Mouse (Mus musculus) hematopoietic multipotent progenitor cell, adult 10-12 weeks (in vitro differentiated cells): ENCODE results near the gene Doc2g. TPM values are rescaled to one million over a fixed set of nuclear protein-coding genes. Genes with fewer than 3 reads are reported as not detected.

Experiments
- polyA plus RNA-seq: library from polyadenylated mRNA; stranded (reverse); fragments of >175 nt; gene quantifications from 2 replicates; pipeline ENCODE4 v1.2.3, GENCODE M21; 2012; ENCODE audit warnings: low replicate concordance

Gene Doc2g
- 8.9 and 23.7 TPM in 2 replicates for polyA plus RNA-seq

GRCm38 (mm10) chr19:4003112-4003511 lies at the start of gene Doc2g:
Doc2g (plus strand) TSS chr19:4003313.

GRCm38 (mm10) chr19:3958470-3958869 lies 44.6 kb upstream of the Doc2g start, which contains the start of gene Aldh3b3:
Aldh3b3 (plus strand) TSS chr19:3958645.

GRCm38 (mm10) chr19:3972229-3972628 lies 30.9 kb upstream of the Doc2g start, which contains the start of gene Aldh3b2:
Aldh3b2 (plus strand) TSS chr19:3972328.

GRCm38 (mm10) chr19:3986334-3986733 lies 16.8 kb upstream of the Doc2g start, which contains the start of gene Acy3:
Acy3 (plus strand) TSS chr19:3986570.

GRCm38 (mm10) chr19:3992416-3992815 lies 10.7 kb upstream of the Doc2g start, which contains the start of gene Tbx10:
Tbx10 (plus strand) TSS chr19:3992752.

GRCm38 (mm10) chr19:4000119-4000900 lies 2.8 kb upstream of the Doc2g start, which contains the start of the genes Nudt8 and Gm49405:
Nudt8 (plus strand) TSS chr19:4000580.
Gm49405 (plus strand) TSS chr19:4000626.

GRCm38 (mm10) chr19:4012432-4013022 lies 9.4 kb downstream of the Doc2g start, which contains the start of gene Ndufv1:
Ndufv1 (minus strand) TSS chr19:4012806.

GRCm38 (mm10) chr19:4037788-4038232 lies 34.7 kb downstream of the Doc2g start, which contains the start of gene Gstp1:
Gstp1 (minus strand) TSS chr19:4037985.

GRCm38 (mm10) chr19:4045966-4046865 lies 43.1 kb downstream of the Doc2g start, which contains the start of gene Gstp2:
Gstp2 (minus strand) TSS chr19:4046023.

Other genes starting within 250 kb of the Doc2g start
- gene Kmt5b, start 235.9 kb upstream of the Doc2g start, polyA plus RNA-seq, result 21.5 and 25.7 TPM in 2 replicates
- gene Chka, start 151.5 kb upstream of the Doc2g start, polyA plus RNA-seq, result 10.5 and 28.9 TPM in 2 replicates
- 168 and 319 TPM in 2 replicates for gene Tcirg1, start 96.2 kb upstream of the Doc2g start, polyA plus RNA-seq
- gene Ndufs8, start 90.5 kb upstream of the Doc2g start, polyA plus RNA-seq, result 14.4 and 178 TPM in 2 replicates
- gene Aldh3b1, start 73.5 kb upstream of the Doc2g start, polyA plus RNA-seq, result 12.9 and 17.0 TPM in 2 replicates
- 560 and 780 TPM in 2 replicates for gene Unc93b1, start 68.1 kb upstream of the Doc2g start, polyA plus RNA-seq
- 0.03 TPM in 1 of 2 replicates, not detected in the other for gene Aldh3b3, start 44.7 kb upstream of the Doc2g start, polyA plus RNA-seq
- gene Aldh3b2, start 31.0 kb upstream of the Doc2g start, polyA plus RNA-seq, result 0.14 and 1.1 TPM in 2 replicates
- 0.24 and 2.2 TPM in 2 replicates for gene Acy3, start 16.7 kb upstream of the Doc2g start, polyA plus RNA-seq
- not detected in 2 replicates for gene Tbx10, start 10.6 kb upstream of the Doc2g start, polyA plus RNA-seq
- 15.0 and 27.5 TPM in 2 replicates for gene Nudt8, start 2.7 kb upstream of the Doc2g start, polyA plus RNA-seq
- gene Gm49405, start 2.7 kb upstream of the Doc2g start, polyA plus RNA-seq, result 6.1 and 8.0 TPM in 2 replicates
- 57.0 and 132 TPM in 2 replicates for gene Ndufv1, start 9.5 kb downstream of the Doc2g start, polyA plus RNA-seq
- gene Gstp1, start 34.7 kb downstream of the Doc2g start, polyA plus RNA-seq, result 64.6 and 210 TPM in 2 replicates
- gene Gstp2, start 42.7 kb downstream of the Doc2g start, polyA plus RNA-seq, result 0.47 and 0.56 TPM in 2 replicates
- 8.4 and 10.8 TPM in 2 replicates for gene Gstp3, start 56.3 kb downstream of the Doc2g start, polyA plus RNA-seq
- gene Cabp2, start 78.3 kb downstream of the Doc2g start, polyA plus RNA-seq, result not detected in 2 replicates
- gene Cdk2ap2, start 93.9 kb downstream of the Doc2g start, polyA plus RNA-seq, result 251 and 401 TPM in 2 replicates
- 226 and 266 TPM in 2 replicates for gene Pitpnm1, start 96.7 kb downstream of the Doc2g start, polyA plus RNA-seq
- 166 and 283 TPM in 2 replicates for gene Aip, start 122.5 kb downstream of the Doc2g start, polyA plus RNA-seq
- 0.06 TPM in 1 of 2 replicates, not detected in the other for gene Gpr152, start 136.5 kb downstream of the Doc2g start, polyA plus RNA-seq
- gene Cabp4, start 140.7 kb downstream of the Doc2g start, polyA plus RNA-seq, result 2.9 and 3.2 TPM in 2 replicates
- 197 and 258 TPM in 2 replicates for gene Coro1b, start 145.3 kb downstream of the Doc2g start, polyA plus RNA-seq
- gene Ptprcap, start 150.3 kb downstream of the Doc2g start, polyA plus RNA-seq, result 1,796 and 2,730 TPM in 2 replicates
- gene Rps6kb2, start 160.0 kb downstream of the Doc2g start, polyA plus RNA-seq, result 46.3 and 105 TPM in 2 replicates
- 40.4 and 54.0 TPM in 2 replicates for gene Carns1, start 172.2 kb downstream of the Doc2g start, polyA plus RNA-seq
- 638 and 694 TPM in 2 replicates for gene Tbc1d10c, start 188.0 kb downstream of the Doc2g start, polyA plus RNA-seq
- 456 and 607 TPM in 2 replicates for gene Ppp1ca, start 188.8 kb downstream of the Doc2g start, polyA plus RNA-seq
- 45.2 and 49.9 TPM in 2 replicates for gene Rad9a, start 198.3 kb downstream of the Doc2g start, polyA plus RNA-seq
- 130 and 210 TPM in 2 replicates for gene Clcf1, start 210.9 kb downstream of the Doc2g start, polyA plus RNA-seq
- 0.75 and 163 TPM in 2 replicates for gene AC109138.7, start 211.0 kb downstream of the Doc2g start, polyA plus RNA-seq
- gene Pold4, start 228.6 kb downstream of the Doc2g start, polyA plus RNA-seq, result 157 and 158 TPM in 2 replicates